Mouse (Mus musculus) urinary bladder, adult 18-20 months (tissue): Measurements from ENCODE around the gene Sema3g.

ENCODE experiments used
- DNase-seq, 2 experiments: peaks; one replicate each; pipeline ENCODE4 v3.0.0; 2022; ENCODE audit warnings: low spot score in 2 of 2, mixed read lengths in 2 of 2

The Sema3g gene

DNA sequence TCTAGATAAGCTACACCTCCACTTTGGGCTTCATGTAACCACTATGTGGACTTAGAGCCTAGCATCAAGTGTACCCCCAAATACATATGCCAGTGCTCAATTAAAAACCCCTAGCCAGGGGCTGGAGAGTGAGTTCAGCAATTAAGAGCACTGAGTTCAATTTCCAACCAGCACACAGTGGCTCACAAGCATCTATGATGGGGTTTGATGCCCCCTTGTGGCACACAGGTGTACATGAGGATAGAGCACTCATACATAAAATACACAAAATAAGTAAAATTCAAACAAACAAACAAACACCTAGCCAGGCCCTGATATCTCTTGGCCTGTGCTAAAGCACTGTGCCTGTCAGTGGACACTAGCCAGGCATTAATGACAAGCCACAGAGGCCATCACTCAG is 21.7 kb upstream of the Sema3g start:
- DNase-seq = no peak

DNA sequence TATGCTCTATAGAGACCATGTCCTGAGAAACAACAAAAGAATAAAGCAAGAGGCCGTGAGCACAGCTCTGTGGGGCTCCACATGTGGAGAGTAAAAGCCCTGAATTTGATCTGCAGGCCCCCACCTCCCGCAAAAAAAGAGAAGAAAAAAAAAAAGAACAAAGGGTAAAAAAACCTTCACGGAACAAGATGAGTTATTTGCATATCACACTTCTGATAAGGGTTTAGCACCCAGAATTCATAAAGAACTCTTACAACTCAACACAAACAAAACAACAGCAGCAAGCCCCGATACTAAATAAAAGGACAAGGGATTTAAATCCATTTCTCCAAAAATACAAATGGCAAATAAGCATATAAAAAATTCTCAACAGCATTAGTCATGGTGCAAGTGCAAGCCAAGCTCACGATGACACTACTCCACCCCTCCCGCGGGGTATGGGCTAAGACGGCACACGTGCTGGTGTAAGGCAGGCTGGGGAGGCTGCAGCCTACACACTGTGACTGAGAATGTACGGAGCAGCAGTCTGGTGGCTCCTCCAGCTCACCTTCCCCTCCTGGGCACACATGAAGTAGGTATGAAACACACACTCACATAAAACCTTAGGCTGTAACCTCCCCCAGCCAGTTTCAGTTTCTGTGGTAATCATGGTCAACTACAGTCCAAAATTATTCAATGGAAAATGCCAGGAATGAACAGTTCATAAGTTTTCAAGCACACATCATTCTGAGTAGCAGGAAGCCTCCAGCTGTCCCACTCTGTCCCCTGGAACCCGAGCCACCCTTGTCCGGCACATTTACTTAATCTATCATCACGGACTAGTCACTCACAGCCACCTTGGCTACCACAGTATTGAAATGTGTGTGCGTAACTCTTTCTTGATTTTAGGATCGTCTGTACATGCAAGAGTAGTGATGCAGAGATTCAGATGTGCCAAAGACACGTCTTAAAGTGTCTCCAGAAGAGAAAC is 19.8 kb upstream of the Sema3g start:
- peak in 1 of 2 experiments; percentile 64 for DNase-seq

DNA sequence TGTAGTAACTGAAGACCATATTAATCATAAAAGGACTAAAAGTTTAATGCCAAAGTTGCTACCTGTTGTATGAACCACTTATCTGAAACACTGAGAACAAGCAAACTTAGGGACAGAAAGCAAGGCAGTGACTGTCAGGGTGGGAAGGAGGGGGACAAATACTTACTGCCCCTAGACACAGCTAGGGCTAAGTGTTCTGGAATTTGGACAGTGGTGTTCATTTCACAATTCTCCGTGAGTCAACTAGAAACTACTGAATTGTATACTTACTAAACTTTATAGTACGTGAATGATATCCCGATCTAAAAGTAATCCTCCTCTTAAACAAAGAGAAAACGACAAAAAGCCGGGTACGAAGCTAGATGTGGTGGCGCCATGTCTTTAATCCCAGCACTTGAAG is 18.1 kb upstream of the Sema3g start:
- DNase-seq = no peak

- no peak for DNase-seq
These were observed 17.6 kb upstream of the Sema3g start for GRCm38 (mm10) chr14:31200038-31200437.

DNA sequence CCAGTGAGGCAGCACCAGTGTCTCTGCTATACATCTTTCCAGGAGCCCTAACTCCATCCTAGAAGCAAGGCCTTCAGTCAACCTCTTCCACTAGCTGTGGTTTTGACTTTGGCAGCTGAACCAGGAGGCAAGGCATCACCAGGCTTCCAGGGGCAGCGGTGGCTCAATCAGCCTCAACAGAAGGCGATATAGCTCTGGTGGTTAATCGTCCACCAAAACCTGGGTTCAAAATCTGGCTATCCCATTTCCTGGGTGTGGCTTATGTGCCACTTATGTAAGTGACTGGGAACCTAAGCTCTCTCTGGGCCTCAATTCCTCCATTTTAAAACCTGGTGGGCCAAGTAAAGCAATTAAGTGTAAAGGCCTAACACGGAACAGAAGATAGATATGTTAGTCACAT is 12.8 kb upstream of the Sema3g start:
- DNase-seq = no peak

GRCm38 (mm10) chr14:31205244-31205561 is 12.5 kb upstream of the Sema3g start:
- no peak for DNase-seq

DNA sequence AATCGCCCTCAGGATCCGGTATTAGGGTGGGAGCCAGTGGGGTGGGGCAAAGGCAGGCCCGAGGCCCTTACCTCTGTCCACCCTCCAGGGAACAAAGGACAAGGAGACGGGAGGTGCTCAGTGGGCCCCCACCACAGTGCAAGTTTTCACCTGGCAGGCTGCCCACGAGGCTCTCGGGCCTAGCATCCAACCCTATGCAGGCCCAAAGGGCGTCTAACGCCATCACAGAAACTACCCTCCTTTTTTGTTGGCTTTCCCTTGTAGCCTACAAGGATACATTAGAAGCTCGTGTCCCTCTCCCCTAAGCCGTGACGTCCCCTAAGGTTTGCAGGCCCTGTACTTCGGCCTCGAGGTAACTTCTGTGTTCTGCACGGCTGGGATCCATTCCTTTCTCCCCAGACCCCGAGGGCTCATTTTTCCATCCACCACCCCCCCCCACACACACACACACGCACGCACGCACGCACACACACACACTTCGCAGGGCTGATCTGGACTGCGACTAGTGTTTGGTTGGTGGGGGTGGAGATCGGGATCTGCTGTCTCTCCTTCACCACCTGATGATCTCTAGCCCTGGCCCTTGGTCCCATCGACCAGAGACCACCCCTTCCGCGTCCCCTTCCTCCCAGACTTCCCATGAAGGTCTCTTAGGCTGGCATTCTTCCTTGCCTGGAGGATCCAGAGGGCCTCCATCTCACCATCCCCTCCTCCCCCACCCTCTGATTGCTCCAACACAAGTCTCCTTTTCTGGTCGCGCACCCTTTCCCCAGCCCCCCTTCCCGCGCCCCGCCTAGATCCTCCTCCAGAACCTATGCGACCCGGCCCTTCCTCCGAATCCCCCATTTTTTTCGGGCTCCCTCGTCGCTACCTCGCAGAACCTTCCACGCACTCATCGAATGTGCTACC is 11.8 kb upstream of the Sema3g start:
- DNase-seq = peak in 1 of 2 experiments; percentile 46

- DNase-seq = peak; percentile 92 to 94
These were observed 11.1 kb upstream of the Sema3g start for GRCm38 (mm10) chr14:31206472-31206981.

DNA sequence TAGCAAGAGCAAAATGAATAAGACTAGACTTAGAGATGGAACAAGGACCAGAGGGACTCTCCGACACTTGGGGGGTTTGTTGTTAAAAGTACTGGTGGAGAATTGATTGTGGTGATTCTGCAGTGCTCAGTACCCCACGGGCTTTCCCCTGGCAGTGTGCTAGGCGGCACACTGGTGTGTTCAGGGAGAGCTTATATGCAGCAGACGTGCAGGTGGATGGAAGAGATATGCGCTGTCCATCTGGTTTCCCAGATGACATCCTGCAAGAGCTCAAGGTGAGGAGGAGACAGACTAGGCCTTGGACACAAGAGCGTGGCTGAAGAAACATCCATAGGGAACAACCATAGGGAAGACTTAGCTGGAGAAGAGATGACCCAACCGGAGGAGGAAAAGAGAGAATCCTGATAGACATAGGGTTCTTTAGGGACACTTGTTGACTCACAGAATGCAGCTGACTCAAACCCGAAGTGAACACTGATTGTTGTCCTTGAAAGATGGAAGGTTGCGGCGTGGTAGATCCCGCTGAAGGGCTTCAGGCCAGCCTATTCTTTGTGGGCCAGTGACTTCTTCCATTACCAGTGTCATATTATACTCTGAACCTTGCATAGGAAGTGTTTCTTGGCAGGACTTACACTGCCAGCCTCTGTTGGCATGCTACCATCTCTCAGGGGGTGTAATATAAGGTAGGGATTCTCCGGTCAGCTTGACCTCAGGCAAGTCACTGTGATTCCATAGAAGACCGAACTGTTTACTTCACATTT is 10.4 kb upstream of the Sema3g start:
- no peak for DNase-seq

GRCm38 (mm10) chr14:31208084-31208483 is 9.6 kb upstream of the Sema3g start, which contains the start of gene Tnnc1:
Gene Tnnc1 (plus strand): TSS chr14:31208312.
- no peak for DNase-seq

DNA sequence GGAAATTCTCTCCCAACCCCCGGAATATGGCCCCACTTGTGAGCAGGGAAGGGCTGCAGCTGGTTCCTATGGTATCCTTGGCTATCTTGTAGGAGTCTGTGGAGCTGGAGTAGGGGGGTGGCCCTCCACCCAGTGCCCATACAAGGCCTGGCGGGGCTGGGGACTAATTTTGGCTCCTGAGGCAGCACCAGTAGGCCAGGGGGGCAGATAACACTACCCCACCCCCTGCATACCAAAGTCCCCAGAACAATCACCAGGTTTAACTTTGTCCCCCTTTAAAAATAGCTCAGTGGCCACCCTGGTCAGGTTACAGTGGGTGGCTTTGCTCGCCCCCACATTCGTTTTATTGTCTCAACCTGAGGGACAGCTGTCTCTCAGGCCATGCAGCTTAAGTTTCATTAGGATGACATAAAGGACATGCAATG is 8.5 kb upstream of the Sema3g start:
- no peak for DNase-seq

DNA sequence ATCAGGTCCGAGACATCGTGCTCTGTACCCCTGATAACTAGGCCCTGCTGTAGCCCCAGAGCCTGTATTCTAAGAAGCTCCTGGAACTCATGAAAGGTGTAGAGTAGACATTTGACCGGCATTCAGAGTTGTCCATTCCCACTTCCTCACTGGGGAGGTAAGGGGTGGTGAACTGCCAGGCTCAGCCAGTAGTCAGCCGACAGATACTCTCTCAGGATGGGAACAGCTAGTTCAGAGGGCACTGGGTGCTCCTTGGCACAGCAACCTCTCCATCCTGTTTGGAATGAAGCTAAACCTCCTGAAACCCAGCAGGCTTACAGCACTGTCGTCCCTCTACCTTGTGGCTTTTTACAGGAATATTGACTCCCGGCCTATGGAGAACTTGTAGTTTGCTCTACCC is 5.8 kb upstream of the Sema3g start:
- no peak for DNase-seq

DNA sequence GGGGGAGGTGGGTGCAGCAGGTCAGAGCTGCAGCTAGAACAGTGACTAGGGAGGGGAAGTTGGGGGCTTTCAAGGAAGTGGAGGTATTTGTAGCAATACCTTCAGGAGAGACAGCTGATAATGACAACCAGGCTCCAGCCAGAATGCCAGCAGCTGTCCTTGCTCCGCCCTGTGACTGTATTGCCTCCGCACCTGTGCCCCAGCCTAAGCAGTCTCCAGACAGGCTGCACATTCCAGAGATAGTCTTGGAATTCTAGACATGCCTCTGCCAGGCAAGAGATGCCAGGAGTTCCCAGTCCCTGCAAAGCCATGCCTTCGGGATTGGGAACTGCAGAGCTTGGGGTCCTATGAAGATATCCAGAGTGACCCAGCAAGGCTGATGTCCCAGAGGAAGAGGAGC is 5.2 kb upstream of the Sema3g start:
- DNase-seq = no peak

- no peak for DNase-seq
These were observed 3.8 kb upstream of the Sema3g start for GRCm38 (mm10) chr14:31213868-31214267.

DNA sequence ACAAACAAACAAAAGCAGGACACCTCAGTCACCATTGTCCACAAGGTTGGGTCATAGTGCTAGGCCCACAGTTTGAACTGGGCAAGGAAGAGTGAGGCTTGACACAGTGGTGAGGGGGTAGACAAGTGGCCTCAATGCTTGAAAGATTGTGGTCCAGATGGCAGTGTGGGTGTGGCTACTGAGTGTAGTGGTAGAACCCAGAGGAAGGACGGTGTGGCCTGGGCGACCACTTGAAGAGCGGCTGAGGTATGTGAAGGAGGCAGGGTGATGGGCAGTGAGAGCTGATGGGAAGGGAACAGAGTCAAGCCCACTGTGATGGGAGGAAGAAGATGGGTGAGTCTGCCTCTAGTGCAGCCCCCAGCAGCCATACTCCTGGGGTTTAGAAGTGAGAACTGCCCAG is 3.0 kb upstream of the Sema3g start:
- DNase-seq = no peak

DNA sequence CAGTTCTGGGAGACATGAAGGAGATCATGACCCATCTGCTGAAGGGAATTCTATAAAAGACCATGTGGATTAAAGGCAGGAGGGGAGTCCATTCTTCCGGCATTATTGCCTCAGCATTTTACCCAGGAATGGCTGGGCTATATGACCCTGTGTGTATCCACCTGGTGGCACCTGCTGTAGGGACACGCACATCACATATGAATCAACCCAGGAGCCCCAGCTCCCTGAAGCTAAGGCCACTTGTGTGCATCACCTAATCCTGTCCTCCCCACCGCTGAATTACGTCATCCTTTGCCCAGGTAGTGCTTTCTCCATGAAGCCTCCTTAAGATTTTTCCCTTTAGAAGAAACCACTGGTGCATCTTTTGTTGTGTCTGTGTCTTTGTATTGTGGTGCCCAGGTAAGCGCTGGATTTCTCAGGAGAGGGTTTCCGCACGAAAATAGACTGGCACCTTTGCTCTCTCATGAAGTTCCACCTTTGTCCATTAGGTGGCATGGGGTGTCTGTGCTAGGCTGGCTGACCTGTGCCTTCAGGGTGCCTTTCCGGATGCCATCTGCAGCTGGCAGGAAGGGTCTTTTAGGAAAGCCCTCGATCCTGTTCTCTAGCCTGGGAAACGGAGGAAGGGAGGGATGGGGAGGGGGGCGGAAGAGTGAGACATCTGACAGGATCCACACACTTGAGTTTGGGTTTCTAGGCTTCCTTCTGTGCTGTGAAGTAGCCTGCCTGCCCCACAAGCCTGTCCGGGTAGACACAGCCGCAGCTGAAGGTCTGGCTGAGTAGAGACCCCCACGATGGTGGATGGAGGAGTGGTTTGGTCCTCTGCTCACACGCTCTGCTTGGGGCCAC is 2.3 kb upstream of the Sema3g start:
- peak in 1 of 2 experiments; percentile 41 for DNase-seq

GRCm38 (mm10) chr14:31216846-31217245 is 814 bp upstream of the Sema3g start, which contains the start of gene Nisch:
Gene Nisch (minus strand): TSS chr14:31216946.
- no peak for DNase-seq

DNA sequence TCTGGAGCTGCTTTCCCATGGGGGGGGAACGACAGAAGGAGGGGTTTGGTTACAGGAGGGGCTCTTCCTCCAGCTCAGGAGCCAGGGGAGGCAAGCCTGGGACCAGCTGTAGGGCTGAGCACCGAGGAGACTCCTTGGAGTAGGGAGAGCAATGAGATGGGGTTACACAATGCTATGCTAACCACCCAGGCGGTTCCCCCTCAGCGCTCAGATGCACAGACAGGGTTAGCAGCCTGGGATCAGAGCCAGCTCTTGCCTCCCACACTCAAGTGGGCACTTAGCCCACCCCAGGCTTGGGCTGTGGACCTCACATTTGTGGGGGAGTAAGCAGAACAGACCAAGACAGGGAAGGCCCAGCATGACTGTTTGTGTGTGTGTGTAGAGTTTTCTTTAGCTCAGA is 9.3 kb downstream of the Sema3g start:
- peak in 1 of 2 experiments; percentile 58 for DNase-seq

GRCm38 (mm10) chr14:31228234-31228633 is 10.6 kb downstream of the Sema3g start:
- no peak for DNase-seq

- DNase-seq = no peak
These were observed 12.8 kb downstream of the Sema3g start for GRCm38 (mm10) chr14:31230442-31230841.
